Mouse (Mus musculus): ENCODE results near the gene Nsun2. TPM values are rescaled to one million over a fixed set of nuclear protein-coding genes. Genes with fewer than 3 reads are reported as not detected.
"Not testable (repeated sequence)": the region's sequence is repeated elsewhere in the genome, so short reads cannot be mapped to it uniquely, and the experiment has no call there.

Gene Nsun2
- polyA plus RNA-seq, 3 experiments from 2014 or later: 17.2 to 38.5 (median 30.6) TPM

GRCm38 (mm10) chr13:69555045-69555444, 21.5 kb downstream of the Nsun2 start:
- no peak for ATAC-seq

GRCm38 (mm10) chr13:69555957-69556482, 22.5 kb downstream of the Nsun2 start:
- no peak for ATAC-seq

- no peak for ATAC-seq
Observed at GRCm38 (mm10) chr13:69556728-69557127, 23.2 kb downstream of the Nsun2 start.

GRCm38 (mm10) chr13:69558098-69558660, 24.6 kb downstream of the Nsun2 start:
- no peak for ATAC-seq

GRCm38 (mm10) chr13:69559291-69559961, 25.9 kb downstream of the Nsun2 start:
- ATAC-seq: no peak

GRCm38 (mm10) chr13:69562004-69562403, 28.5 kb downstream of the Nsun2 start:
- no peak for ATAC-seq

GRCm38 (mm10) chr13:69562654-69563574, 29.4 kb downstream of the Nsun2 start:
- ATAC-seq: no peak

- no peak for ATAC-seq
Observed at GRCm38 (mm10) chr13:69563905-69564304, 30.4 kb downstream of the Nsun2 start.

GRCm38 (mm10) chr13:69564573-69564972, 31.0 kb downstream of the Nsun2 start:
- ATAC-seq: no peak

- ATAC-seq: not testable (repeated sequence)
Observed at GRCm38 (mm10) chr13:69565401-69565800, 31.9 kb downstream of the Nsun2 start.

GRCm38 (mm10) chr13:69569201-69569600, 35.7 kb downstream of the Nsun2 start:
- no peak for ATAC-seq

- ATAC-seq: no peak
Observed at GRCm38 (mm10) chr13:69572594-69572993, 39.0 kb downstream of the Nsun2 start.

- no peak for ATAC-seq
Observed at GRCm38 (mm10) chr13:69576676-69577075, 43.1 kb downstream of the Nsun2 start.

GRCm38 (mm10) chr13:69577181-69577834, 43.8 kb downstream of the Nsun2 start:
- ATAC-seq: no peak

GRCm38 (mm10) chr13:69582411-69582810, 48.9 kb downstream of the Nsun2 start:
- ATAC-seq: no peak

GRCm38 (mm10) chr13:69583591-69583990, 50.0 kb downstream of the Nsun2 start:
- no peak for ATAC-seq

GRCm38 (mm10) chr13:69585828-69586227, 52.3 kb downstream of the Nsun2 start:
- no peak for ATAC-seq

GRCm38 (mm10) chr13:69586337-69586736, 52.8 kb downstream of the Nsun2 start:
- ATAC-seq: no peak

GRCm38 (mm10) chr13:69587849-69588248, 54.3 kb downstream of the Nsun2 start:
- ATAC-seq: no peak

- no peak for ATAC-seq
Observed at GRCm38 (mm10) chr13:69588263-69588662, 54.7 kb downstream of the Nsun2 start.

- ATAC-seq: no peak
Observed at GRCm38 (mm10) chr13:69591338-69591737, 57.8 kb downstream of the Nsun2 start.

- no peak for ATAC-seq
Observed at GRCm38 (mm10) chr13:69592226-69592625, 58.7 kb downstream of the Nsun2 start.

GRCm38 (mm10) chr13:69593453-69593852, 59.9 kb downstream of the Nsun2 start:
- ATAC-seq: no peak
